Mouse (Mus musculus) T-helper 2 cell (primary cell): Measurements from ENCODE around the gene Gm17542.
"Not testable (repeated sequence)": the region's sequence is repeated elsewhere in the genome, so short reads cannot be mapped to it uniquely, and the experiment has no call there.

ENCODE experiments used
- in situ Hi-C: fragments of 300-600 bp; cut with MboI, MseI; formaldehyde crosslinking; loops from one replicate; pipeline ENCODE4 v1.15.1; 2025; ENCODE audit warnings: high pct_unique_total_duplicates

Gm17542 gene

DNA sequence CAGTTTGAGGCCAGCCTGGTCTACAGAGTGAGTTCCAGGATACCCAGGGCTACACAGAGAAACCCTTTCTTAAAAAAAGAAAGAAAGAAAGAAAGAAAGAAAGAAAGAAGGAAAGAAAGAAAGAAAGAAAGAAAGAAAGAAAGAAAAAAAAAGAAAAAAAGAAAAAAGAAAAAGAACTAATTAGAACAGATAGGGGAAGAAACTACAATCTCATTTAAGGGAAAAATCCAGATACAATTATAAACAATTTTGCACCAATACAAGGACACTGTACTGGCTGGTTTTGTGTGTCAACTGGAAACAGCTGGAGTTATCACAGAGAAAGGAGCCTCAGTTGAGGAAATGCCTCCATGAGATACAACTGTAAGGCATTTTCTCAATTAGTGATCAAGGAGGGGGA is at the start of gene Gm17542:
TSS of gene Gm17542 (minus strand) at position 101 of the 400 bp plus-strand sequence.
- in situ Hi-C loops: not testable (repeated sequence)

- in situ Hi-C loops: no loop called here
Measured at GRCm38 (mm10) chr10:58739779-58740178, 21.8 kb upstream of the Gm17542 start.

DNA sequence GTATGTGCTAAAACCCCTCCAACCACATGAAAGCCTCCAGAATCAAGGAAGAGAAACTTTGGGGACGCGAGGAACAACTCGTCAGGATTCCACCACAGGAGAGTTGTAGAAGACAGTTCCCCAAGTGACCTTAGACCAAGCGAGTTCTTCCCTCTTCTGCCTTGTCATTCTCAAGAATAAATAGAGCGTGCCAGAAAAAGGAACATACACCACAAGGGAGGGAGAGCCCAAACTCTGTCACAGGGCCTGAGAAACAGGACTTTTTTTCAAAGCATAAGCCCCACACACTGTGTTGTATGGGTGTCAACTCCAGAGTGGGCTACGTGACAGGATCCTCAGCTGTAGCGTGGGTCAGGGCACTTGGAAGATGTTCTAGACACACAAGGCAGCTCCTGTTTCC is 20.1 kb upstream of the Gm17542 start:
- in situ Hi-C loops: no loop called here

GRCm38 (mm10) chr10:58714789-58715148 is 3.2 kb downstream of the Gm17542 start:
- in situ Hi-C loops: no loop called here

DNA sequence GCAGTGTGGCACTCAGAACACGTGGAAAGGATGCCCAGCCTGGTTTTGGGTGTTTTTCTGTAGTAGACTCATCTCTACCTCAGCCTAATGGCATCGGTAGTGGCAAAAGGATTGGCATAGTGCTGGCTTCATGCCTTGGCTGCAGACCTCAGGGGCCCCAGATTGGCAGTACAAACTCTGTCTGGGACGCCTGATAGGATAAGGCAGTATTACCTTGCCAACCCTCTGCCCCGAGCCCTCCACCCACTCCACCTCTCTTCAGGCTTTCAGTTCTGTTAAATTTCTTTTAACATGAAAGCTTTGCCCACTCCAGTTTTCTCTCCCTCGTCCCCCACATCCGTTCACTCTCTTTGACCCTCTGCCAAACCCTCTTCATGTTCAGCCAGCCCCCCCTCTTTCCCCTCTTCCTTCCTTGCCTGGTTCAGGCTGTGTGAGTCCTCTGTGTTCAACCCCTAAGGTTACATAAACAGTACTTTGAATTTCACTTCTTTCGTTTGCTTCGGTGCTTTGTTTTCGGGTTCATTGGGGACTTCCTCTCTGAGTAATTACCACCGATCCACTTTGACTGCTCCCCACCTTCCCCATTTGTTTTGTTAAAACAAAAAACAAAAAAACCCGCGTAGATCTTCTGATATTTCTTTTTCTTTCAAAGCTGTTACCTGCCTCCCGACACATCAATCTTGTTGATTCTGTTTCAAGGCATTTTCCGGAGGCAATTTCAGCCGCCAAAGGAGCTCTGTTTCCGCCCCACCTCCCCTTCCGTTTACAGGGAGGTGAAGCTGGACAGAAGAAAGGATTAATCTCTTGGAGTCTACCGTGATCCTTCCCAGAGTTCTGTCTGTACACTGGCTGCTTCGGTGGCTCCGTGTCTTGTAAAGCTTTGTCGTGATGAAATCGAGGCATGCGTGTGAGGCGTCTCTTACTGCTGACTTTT is 3.9 kb downstream of the Gm17542 start:
- in situ Hi-C loops: no loop called here

DNA sequence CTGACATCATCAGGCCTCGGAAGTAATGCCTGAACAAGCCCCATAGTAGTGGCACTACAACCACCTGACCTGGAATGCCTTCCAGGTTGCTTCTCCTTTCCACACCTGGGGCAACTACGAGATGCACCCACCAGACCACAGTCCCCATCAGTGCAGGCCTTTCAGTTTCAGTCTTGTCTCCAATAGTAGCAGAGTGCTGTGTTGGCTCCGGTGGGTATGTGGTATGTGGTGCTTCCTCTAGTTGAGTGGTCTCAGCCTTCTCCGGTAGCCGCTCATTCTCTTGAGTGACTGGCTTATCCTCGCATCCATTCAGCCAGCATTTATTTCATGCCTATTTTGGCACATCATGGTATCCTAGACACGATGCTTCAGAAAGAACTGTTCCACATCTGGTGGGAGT is 4.8 kb downstream of the Gm17542 start:
- in situ Hi-C loops: no loop called here

- in situ Hi-C loops: no loop called here
Measured at GRCm38 (mm10) chr10:58709021-58709420, 9.0 kb downstream of the Gm17542 start.

DNA sequence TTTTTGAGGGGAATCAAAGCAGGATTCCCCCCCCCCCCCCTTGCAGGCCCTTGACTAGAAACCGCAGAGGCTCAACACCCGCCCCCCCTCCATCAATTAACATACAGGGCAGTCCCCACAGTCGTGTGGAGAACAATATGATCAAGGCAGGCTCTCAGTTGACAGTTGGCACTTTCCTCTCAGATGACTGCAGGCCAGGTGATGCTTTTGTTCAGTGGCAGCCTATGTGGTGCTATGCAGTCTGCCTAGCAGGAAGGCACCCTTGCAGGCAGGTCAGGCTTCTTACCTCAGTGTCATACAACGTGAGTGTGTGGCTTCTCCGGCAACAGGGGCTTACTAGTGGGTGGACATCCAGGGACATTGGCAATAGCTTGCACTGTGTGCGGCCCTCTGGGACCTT is 17.4 kb downstream of the Gm17542 start:
- in situ Hi-C loops: no loop called here

GRCm38 (mm10) chr10:58700160-58700559 is 17.9 kb downstream of the Gm17542 start:
- in situ Hi-C loops: no loop called here

- in situ Hi-C loops: no loop called here
Measured at GRCm38 (mm10) chr10:58698955-58699354, 19.1 kb downstream of the Gm17542 start.

DNA sequence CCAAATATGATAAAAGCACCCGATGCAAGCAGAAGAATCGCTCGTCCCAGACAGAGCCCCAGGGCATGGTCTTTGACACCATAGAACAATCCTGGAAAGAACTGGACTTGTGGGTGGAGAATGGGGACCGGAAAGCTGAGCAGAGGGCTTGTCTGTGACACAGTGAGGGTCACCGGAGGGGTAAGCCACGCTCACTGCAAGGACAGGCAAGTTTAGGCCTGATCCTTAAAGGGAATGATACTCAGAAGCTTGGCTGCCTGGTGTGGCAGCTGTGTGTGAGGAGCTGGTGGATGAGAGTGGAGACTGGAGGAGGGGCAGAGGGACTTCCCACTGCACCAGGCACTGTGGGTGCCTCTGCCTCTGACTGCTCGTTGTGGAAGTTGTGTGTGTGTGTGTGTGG is 27.0 kb downstream of the Gm17542 start:
- in situ Hi-C loops: no loop called here

- in situ Hi-C loops: no loop called here
Measured at GRCm38 (mm10) chr10:58679298-58679697, 38.7 kb downstream of the Gm17542 start.

DNA sequence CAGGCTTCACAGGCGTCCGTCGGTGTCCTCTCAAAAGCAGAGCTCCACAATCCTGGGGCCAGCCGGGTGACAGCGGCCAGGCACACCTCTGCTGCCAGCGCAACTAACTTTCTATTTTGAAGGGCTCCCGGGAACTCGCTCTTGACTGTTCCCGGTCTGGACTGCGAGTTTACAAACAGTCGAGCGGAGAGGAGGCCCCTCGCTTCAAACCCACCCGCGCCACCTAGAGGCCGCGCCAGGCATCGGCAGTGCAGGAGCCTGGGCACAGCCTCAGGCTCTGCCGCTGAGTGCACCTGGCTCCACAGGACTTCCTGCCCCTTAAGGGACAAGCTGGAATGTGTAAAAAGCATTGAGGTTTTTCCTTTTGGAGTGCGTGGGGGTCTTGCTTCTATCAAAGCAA is 42.5 kb downstream of the Gm17542 start, which contains the start of gene Edar:
TSS of gene Edar (minus strand) at position 122 of the 400 bp plus-strand sequence.
- in situ Hi-C loops: no loop called here

DNA sequence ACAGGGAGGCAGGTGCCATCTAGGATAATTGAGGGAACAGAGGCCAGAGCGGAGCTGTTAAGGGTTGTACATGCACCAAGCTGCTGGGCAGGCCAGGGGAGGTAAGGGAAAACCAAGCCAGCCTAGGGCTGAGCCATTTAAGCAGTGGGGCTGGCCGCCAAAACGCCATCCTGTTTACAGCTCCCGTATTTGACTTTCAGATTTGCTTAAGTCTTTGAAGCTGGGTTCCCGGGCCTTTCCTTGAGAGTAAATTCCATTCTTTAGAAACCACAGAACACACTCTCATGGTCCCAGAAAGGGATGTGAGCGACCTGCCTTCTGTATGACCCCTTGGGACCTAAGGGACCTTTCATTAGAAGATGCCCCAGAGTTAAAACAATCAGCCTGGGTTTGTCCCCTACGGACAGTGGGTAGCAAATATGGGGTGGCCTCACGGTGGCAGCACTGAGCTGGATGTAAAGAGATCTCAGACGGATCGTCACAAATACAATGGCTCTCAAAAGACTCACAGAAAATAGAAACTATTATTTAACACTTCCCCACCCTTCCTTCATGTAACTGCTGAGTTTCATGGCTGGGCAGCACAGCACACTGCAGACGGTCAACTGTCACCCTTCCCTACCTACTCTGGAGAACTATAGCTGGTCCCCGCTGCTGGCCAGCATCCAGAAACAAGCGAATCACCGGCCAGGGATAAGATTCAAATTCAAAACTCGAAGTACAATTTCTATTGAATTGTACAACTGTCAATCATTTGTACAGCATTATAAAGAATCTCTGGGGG is 44.5 kb downstream of the Gm17542 start:
- in situ Hi-C loops: no loop called here

DNA sequence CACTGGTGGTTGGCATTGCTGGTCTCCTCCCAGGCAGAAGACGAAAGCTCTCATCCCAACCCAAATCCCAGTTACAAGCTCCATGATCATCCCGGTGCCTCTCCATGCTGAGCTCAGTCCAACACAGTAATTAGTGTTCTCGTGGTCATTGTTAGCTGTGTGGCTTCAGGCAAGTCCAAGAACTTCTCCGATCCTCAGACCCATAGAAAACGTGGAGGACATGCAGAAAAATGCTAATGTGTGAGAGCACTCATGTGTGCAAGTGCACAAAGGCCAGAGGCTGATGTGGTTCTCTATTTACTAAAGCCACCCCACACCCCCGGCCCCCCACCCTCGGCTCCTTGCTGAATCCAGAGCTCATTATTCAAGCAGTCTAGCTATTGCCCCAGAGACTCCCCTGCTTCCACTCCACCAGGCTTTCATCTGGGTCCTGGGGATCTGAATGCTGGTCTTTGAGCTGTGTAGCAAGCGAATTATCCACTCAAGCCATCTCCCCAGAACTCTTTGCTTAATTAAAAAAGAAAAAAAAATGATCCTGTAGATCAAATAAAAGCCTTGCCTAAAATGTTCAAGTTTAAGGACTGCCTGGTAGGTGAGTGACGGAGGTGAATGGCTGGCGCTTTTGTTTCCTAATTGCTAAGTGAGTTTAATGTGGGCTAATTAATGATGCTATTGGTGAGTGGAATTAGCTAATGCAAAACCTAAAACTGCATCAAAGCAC is 45.3 kb downstream of the Gm17542 start:
- in situ Hi-C loops: no loop called here

GRCm38 (mm10) chr10:58663868-58664267 is 54.1 kb downstream of the Gm17542 start:
- in situ Hi-C loops: no loop called here
